Mouse (Mus musculus): ENCODE data around the gene Haao. TPM values are rescaled to one million over a fixed set of nuclear protein-coding genes. Genes with fewer than 3 reads are reported as not detected.
"Not testable (repeated sequence)": the region's sequence is repeated elsewhere in the genome, so short reads cannot be mapped to it uniquely, and the experiment has no call there.

Gene Haao
- polyA plus RNA-seq, 1 experiment: 0.16 TPM

DNA sequence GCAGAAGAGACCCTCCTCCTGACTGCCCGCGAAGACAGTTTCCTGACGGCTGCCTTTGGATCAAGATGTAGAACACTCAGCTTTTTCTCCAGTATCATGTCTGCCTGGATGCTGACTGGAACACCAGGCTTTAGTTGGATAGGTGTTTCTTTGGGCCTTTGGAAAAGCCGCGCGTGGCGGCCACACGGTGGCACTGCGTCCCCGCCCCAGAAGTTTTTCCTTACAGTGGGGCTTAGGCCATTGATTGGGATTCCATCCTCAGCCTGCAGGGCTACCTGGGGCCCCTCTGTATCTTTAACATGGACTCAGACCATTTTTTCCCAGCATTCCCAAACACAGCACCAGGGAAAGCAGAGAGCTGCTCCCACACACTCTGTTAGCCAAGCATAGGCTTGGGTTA, 18.8 kb upstream of the Haao start:
- DNase-seq (ENCODE audit: extremely low spot score in 1 of 2, low spot score in 1 of 2): peak in 1 of 2 experiments; percentile 40

DNA sequence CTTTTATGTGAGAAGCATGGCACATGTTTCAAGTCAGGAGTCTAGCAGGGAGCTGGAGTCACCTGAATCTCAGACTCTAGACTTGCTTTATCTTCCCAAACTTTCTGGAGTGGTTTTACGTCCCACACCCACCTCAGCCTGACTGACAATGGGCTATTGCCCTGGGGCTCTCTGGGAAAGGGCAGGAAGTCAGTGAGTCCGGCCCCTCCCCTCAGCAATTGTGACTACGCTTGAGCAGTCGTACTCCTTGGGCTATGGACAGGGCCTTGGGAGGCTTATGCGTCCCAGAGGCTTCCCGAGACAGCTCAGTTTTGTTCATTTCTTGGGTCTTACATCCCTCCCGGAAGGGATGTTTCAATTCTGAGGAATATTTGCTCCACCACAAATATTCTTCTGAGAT, 17.6 kb upstream of the Haao start:
- DNase-seq (ENCODE audit: extremely low spot score in 1 of 2, low spot score in 1 of 2): no peak

DNA sequence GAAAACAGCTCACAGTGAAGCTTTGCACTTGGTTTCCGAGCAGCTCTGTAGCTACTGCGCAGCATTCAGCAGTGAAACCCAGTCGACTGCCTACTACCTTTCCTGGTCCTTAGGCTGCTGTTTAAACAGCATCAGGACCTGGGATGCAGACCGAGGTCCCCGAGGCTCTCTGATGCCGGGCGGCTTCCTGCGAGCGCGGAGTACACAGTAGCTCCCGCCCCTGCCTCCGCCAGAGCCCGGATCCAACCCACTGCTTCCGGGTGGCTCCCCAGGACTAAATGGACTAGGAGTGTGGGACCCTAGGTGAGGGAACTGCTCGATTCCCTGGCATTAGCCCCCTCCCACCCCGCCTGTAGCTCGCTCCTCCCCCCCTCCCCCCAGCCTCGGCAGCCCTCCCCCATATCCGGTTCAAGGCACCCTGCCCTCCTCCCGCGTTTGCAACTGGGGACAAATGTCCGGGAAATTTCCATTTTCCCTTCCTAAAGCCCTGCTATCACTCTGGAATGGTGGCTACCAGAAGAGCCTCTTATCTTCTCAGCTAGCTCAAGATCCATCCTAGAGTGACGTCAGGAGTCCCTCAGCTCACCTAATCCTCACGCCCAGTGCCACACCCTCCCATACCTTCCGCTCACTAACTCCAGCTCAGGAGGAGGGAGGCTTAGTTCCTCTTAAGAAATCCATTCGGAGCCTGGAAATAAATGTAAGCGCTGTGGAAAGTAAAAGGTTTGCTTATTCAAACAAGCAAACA, 14.5 kb upstream of the Haao start:
- DNase-seq (ENCODE audit: extremely low spot score in 1 of 2, low spot score in 1 of 2): peak in 1 of 2 experiments; percentile 67

GRCm38 (mm10) chr17:83861444-83862133, 13.8 kb upstream of the Haao start:
- DNase-seq (ENCODE audit: extremely low spot score in 1 of 2, low spot score in 1 of 2): peak; percentile 90 to 99

- not testable (repeated sequence) for DNase-seq (ENCODE audit: extremely low spot score in 1 of 2, low spot score in 1 of 2)
These were observed 13.2 kb upstream of the Haao start for GRCm38 (mm10) chr17:83860968-83861367.

DNA sequence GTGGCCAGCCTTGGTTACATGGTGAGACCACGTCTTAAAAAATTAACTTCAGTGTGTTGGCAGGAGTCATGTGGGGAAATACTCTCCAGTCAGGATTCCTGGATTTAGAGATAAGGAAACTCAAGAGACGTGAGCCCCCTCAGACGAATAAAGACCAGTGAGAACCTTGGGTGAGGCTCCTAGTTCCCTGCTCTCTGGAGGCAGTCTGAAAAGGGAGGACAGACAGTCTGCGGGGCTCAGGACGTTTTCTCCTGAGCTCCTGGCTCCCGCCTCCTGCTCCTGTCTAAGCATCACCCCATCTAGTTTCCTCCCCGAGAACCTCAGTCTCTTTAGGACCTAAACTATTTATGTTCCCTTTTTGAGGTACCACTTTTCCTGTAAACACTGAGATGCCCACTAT, 12.5 kb upstream of the Haao start:
- DNase-seq (ENCODE audit: extremely low spot score in 1 of 2, low spot score in 1 of 2): no peak

DNA sequence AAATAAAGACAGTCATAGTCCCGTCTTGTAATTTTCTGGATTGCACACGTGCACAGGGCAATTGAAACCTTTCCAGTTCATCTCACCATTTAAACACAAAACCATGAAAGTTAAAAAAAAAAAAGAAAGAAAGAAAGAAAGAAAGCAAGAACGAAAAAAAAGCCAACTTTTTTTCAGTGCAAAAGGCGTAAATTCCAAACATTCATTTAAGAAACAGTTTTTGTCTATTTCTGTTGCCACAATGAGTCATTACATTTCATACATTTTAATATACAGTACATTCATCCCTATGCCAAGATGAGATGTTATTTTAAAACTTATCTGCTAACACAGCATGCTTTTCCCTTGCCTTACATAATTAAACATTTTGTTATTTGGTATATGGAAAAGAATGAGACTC, 11.9 kb upstream of the Haao start:
- no peak for DNase-seq (ENCODE audit: extremely low spot score in 1 of 2, low spot score in 1 of 2)

DNA sequence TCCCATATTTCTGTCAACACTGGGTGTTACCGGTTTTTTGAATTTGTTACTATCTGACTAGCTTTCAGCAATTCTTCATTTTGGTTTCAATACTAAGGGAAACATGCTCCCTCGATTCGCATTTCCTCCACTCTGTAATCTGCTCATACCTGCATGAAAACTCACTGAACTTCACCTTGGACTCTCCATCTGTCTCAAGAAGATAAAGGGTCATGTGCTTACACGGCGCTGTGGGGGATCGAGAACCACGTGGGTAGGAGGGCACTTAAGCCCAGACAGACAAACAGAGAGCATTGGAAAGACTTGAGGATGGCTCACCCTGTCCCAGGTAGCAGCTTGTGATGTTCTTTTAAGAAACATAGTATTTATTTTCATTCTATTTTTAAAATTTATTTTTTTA, 10.7 kb upstream of the Haao start:
- DNase-seq (ENCODE audit: extremely low spot score in 1 of 2, low spot score in 1 of 2): no peak

DNA sequence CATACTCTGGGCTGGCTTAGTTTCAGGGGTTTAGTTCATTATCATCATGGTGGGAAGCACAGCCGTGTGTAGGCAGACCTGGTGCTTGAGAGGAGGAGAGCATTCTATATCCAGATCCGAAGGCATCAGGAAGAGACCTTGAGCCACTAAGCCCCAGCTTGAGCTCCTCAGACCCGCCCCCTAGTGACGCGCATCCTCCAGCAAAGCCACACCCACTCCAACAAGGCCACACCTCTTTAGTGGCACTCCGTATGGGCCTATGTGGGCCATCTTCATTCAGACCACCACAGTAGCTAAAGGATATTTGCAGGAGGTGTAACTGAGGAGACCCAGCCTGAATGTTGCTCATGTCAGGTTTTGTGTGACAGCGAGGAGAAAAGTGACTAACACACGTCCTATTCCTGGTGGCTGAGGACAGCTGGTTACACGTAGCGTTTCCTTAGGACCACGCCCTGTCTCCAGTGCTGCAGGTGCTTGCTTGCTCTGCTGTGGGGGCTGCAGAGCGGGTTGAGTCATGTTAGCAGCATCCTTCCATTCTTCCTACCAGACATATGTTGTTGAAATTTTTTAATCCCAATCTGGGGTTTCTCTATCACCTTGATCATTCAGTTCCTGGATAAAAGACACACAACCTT, 6.6 kb upstream of the Haao start:
- no peak for DNase-seq (ENCODE audit: extremely low spot score in 1 of 2, low spot score in 1 of 2)

DNA sequence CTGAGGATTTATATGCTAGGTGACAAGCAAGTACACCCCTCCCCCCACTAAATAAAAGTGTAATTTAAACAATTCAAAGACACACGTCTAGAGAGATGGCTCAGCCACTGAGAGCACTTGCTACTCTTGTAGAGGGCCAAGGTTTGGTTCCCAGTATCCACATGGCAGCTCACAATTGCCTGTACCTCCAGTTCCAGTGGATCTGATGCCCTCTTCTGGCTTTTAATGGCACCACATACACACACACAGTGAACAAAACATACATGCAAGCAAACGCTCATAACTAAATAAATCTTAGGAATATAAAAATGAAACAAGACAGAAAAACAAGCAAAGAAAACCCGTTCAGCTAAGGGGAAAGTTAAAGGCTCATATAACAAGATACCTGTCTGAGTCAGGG, 6.1 kb upstream of the Haao start:
- no peak for DNase-seq (ENCODE audit: extremely low spot score in 1 of 2, low spot score in 1 of 2)

- DNase-seq (ENCODE audit: extremely low spot score in 1 of 2, low spot score in 1 of 2): no peak
These were observed 3.1 kb upstream of the Haao start for GRCm38 (mm10) chr17:83850864-83851263.

GRCm38 (mm10) chr17:83850458-83850857, 2.7 kb upstream of the Haao start:
- peak; percentile 73 to 98 for DNase-seq (ENCODE audit: extremely low spot score in 1 of 2, low spot score in 1 of 2)

DNA sequence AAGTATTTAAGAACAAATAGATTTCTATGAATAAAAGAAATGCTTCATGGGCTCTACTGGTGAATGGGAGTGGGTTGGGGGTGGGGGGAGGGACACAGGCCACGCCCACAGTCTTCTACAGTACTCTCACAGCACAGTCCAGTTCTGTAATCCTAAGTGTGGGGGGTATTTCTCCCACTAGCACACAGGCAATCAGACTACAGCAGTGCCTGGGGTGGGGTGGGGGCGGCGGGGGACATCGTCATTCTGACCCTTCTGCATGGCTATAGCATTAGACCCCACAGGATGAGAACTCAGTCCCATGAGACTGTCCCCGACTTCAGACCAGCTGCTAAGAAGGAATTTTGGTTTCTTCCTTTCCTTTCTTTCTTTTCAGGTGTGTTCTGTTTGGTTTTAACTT, 2.0 kb upstream of the Haao start:
- DNase-seq (ENCODE audit: extremely low spot score in 1 of 2, low spot score in 1 of 2): no peak

DNA sequence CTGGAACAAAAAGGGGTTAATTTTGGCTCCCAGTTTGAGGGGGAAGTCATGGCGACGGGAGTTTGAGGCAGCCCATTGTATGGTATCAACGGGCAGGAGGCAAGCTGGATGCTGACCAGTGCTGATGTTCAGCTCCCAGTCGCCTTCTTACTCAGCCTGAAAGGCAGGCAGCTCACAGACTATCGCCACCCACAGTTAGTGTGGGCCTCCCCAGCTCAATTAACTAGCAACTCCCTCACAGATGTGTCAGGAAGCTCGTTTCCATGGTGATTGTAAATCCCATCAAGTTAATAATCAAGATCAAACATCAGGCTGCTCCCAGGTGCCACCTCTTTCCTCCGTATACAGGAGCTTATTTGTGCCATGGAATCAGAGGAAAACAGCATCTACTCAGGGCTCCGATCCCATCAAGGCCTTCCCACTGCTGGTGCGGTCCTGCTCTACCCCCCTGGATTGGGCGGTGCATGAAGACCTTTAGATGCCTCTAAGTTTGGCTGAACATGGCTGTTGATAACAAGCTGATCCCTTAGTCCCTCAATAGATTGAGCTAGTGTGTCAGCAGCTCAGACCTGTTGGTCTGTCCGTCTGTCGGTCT, 1.4 kb upstream of the Haao start:
- peak in 1 of 2 experiments; percentile 43 for DNase-seq (ENCODE audit: extremely low spot score in 1 of 2, low spot score in 1 of 2)

DNA sequence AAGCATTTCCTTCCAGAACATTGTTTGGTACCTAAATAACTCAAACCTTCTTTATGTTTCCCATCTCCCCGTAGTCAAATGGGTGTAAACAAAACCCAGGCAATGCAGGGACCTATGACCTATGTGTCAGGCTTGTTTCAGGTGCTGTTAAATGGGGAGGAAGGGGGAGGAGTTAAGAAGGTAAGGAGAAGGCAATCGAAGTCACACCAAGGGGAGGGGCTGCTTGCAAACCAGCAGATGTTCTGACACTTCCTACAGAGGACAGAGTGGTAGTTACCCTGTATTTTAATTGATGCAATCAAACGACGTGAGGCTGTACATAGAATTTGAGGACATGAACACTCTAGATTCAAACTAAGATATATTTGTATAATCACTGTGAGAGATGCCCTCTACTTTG, 719 bp upstream of the Haao start:
- DNase-seq (ENCODE audit: extremely low spot score in 1 of 2, low spot score in 1 of 2): no peak

GRCm38 (mm10) chr17:83847100-83847499, 663 bp downstream of the Haao start:
- no peak for DNase-seq (ENCODE audit: extremely low spot score in 1 of 2, low spot score in 1 of 2)

GRCm38 (mm10) chr17:83846301-83847021, 1.3 kb downstream of the Haao start:
- DNase-seq (ENCODE audit: extremely low spot score in 1 of 2, low spot score in 1 of 2): no peak

- DNase-seq (ENCODE audit: extremely low spot score in 1 of 2, low spot score in 1 of 2): no peak
These were observed 2.2 kb downstream of the Haao start for GRCm38 (mm10) chr17:83845538-83845937.

DNA sequence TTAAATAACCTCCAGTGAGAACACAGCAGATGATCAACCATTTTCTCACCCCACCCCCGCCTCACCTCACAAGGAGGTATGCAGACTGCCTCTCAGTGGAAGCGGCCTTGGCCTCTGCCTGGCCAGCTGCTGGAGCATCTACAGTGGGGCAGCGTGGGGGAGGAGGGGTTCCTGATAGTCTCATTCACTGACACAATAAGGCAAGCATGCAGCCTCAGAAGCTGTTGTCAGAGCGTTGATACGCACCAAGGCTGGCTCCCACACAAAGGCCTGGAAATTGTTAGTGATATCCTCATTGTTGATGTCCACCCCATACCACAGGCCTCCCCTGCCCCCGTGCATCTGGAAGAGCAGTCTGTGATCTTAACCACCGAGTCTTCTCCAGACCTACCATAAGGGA, 4.0 kb downstream of the Haao start:
- DNase-seq (ENCODE audit: extremely low spot score in 1 of 2, low spot score in 1 of 2): no peak

GRCm38 (mm10) chr17:83841011-83841410, 6.8 kb downstream of the Haao start:
- no peak for DNase-seq (ENCODE audit: extremely low spot score in 1 of 2, low spot score in 1 of 2)

DNA sequence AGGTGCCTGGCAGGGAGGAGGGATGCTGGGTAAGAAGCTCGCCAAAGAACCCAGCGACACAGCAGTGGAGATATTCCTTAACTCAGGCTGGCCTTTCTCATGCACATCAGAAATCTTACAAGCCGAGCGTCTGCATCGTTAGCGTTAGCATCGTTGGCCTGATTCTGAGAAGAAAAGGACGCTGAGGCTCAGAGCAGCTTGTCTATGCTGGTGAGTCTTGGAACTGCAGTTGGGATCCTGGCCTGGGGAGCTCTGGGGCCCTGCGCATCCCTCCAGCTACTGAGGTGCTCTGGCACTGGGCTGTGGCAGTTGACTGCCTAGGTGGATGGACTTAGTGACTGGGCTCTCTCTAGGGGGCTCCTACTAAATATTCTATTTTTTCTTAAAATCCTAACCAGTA, 8.6 kb downstream of the Haao start:
- no peak for DNase-seq (ENCODE audit: extremely low spot score in 1 of 2, low spot score in 1 of 2)

Measured in frontal cortex, adult 2 months (tissue).